Mouse (Mus musculus): ENCODE data around the gene Dbp. TPM values are rescaled to one million over a fixed set of nuclear protein-coding genes. Genes with fewer than 3 reads are reported as not detected.

Dbp gene
- polyA plus RNA-seq, 1 experiment from 2014 or later = 4.1 TPM

GRCm38 (mm10) chr7:45715741-45716459, 11.0 kb downstream of the Dbp start:
- ATAC-seq (ENCODE audit: low FRiP score, low read depth) = no peak
- H3K9me3 ChIP-seq = no peaks in the 10 kb centered on the region
- peaks cover 48% of the 10 kb centered on the region for H3K4me1 ChIP-seq (replicated peaks)
- peak overlapping the region; percentile 81 for H3K4me2 ChIP-seq
- peak overlapping the region; percentile 8 for H3K9ac ChIP-seq
- no peaks in the 10 kb centered on the region for H3K27me3 ChIP-seq
- H3K36me3 ChIP-seq = peaks cover 32% of the 10 kb centered on the region
- 85% methylated on average over 19 of the region's 19 CpGs for WGBS
- H3K27ac ChIP-seq (replicated peaks) = peak overlapping the region; percentile 58
- H3K4me3 ChIP-seq = peak overlapping the region; percentile 58

GRCm38 (mm10) chr7:45716460-45716857, 11.6 kb downstream of the Dbp start:
- WGBS = 87% methylated on average over 3 of the region's 3 CpGs
- H3K4me2 ChIP-seq = peak overlapping the region; percentile 81
- H3K9me3 ChIP-seq = no peaks in the 10 kb centered on the region
- H3K27me3 ChIP-seq = no peaks in the 10 kb centered on the region
- peak overlapping the region; percentile 90 for H3K4me3 ChIP-seq
- H3K9ac ChIP-seq = no peak overlapping the region
- H3K4me1 ChIP-seq (replicated peaks) = peaks cover 48% of the 10 kb centered on the region
- peaks cover 32% of the 10 kb centered on the region for H3K36me3 ChIP-seq
- ATAC-seq (ENCODE audit: low FRiP score, low read depth) = no peak
- H3K27ac ChIP-seq (replicated peaks) = no peak overlapping the region

GRCm38 (mm10) chr7:45716952-45717917, 12.3 kb downstream of the Dbp start:
- peak; percentile 19 for ATAC-seq (ENCODE audit: low FRiP score, low read depth)
- H3K4me1 ChIP-seq (replicated peaks) = peaks cover 48% of the 10 kb centered on the region
- H3K27me3 ChIP-seq = no peaks in the 10 kb centered on the region
- peak overlapping the region; percentile 81 for H3K4me2 ChIP-seq
- H3K27ac ChIP-seq (replicated peaks) = peak overlapping the region; percentile 92
- H3K9me3 ChIP-seq = no peaks in the 10 kb centered on the region
- 12% methylated on average over 31 of the region's 31 CpGs for WGBS
- H3K9ac ChIP-seq = peak overlapping the region; percentile 92
- H3K36me3 ChIP-seq = peaks cover 27% of the 10 kb centered on the region
- peak overlapping the region; percentile 90 for H3K4me3 ChIP-seq

- H3K4me1 ChIP-seq (replicated peaks) = peaks cover 48% of the 10 kb centered on the region
- H3K4me3 ChIP-seq = peak within 1 kb of the TSS; percentile 90
- peak within 1 kb of the TSS; percentile 81 for H3K4me2 ChIP-seq
- H3K9ac ChIP-seq = peak within 1 kb of the TSS; percentile 92
- H3K27me3 ChIP-seq = no peaks in the 10 kb centered on the region
- H3K36me3 ChIP-seq = peaks cover 20% of the 10 kb centered on the region
- ATAC-seq (ENCODE audit: low FRiP score, low read depth) = peak; percentile 77
- H3K9me3 ChIP-seq = no peaks in the 10 kb centered on the region
- under 1% methylated on average over 41 of the region's 41 CpGs for WGBS
- H3K27ac ChIP-seq (replicated peaks) = peak within 1 kb of the TSS; percentile 92
Observed at GRCm38 (mm10) chr7:45717918-45718297, 13.0 kb downstream of the Dbp start, which contains the start of gene Sphk2. TSS of gene Sphk2 (minus strand) at chr7:45718002.

- peaks cover 48% of the 10 kb centered on the region for H3K4me1 ChIP-seq (replicated peaks)
Observed at GRCm38 (mm10) chr7:45718331-45718730, 13.4 kb downstream of the Dbp start.

GRCm38 (mm10) chr7:45719180-45719579, 14.3 kb downstream of the Dbp start:
- Histone ChIP-seq H3K4me2 (peak overlapping the region; percentile 81), H3K4me1 (replicated peaks) (peaks cover 40% of the 10 kb centered on the region), H3K4me3 (peak overlapping the region; percentile 90), H3K9ac (peak overlapping the region; percentile 88), H3K9me3 (no peaks in the 10 kb centered on the region), H3K27me3 (no peaks in the 10 kb centered on the region), H3K36me3 (peaks cover 22% of the 10 kb centered on the region), H3K27ac (replicated peaks) (no peak overlapping the region)
- WGBS = 84% methylated on average over 10 of the region's 10 CpGs
- no peak for ATAC-seq (ENCODE audit: low FRiP score, low read depth)

More at GRCm38 (mm10) chr7:45718331-45718730, 13.4 kb downstream of the Dbp start:
- Histone ChIP-seq H3K9ac (peak overlapping the region; percentile 88), H3K27ac (replicated peaks) (peak overlapping the region; percentile 92), H3K9me3 (no peaks in the 10 kb centered on the region), H3K4me2 (peak overlapping the region; percentile 81), H3K36me3 (peaks cover 16% of the 10 kb centered on the region), H3K4me3 (peak overlapping the region; percentile 90), H3K27me3 (no peaks in the 10 kb centered on the region)
- WGBS = 0% methylated on average over 20 of the region's 20 CpGs
- no peak for ATAC-seq (ENCODE audit: low FRiP score, low read depth)

GRCm38 (mm10) chr7:45719738-45720412, 15.0 kb downstream of the Dbp start:
- no peak overlapping the region for H3K27ac ChIP-seq (replicated peaks)
- WGBS = 91% methylated on average over 16 of the region's 16 CpGs
- H3K36me3 ChIP-seq = peaks cover 24% of the 10 kb centered on the region
- H3K9ac ChIP-seq = no peak overlapping the region
- no peak overlapping the region for H3K4me3 ChIP-seq
- ATAC-seq (ENCODE audit: low FRiP score, low read depth) = no peak
- no peaks in the 10 kb centered on the region for H3K9me3 ChIP-seq
- no peaks in the 10 kb centered on the region for H3K27me3 ChIP-seq
- 0 out of 2 replicates have a peak overlapping the region, but pooled peaks have one; percentile 81 for H3K4me2 ChIP-seq
- peaks cover 34% of the 10 kb centered on the region for H3K4me1 ChIP-seq (replicated peaks)

GRCm38 (mm10) chr7:45720413-45721233, 15.7 kb downstream of the Dbp start, which contains the start of gene Fam83e:
TSS of gene Fam83e (plus strand) at chr7:45721212.
- Histone ChIP-seq H3K4me3 (no peak within 1 kb of the TSS), H3K9me3 (no peaks in the 10 kb centered on the region), H3K4me2 (no peak within 1 kb of the TSS), H3K4me1 (replicated peaks) (peaks cover 30% of the 10 kb centered on the region), H3K36me3 (peaks cover 26% of the 10 kb centered on the region), H3K27ac (replicated peaks) (no peak within 1 kb of the TSS), H3K27me3 (no peaks in the 10 kb centered on the region), H3K9ac (no peak within 1 kb of the TSS)
- ATAC-seq (ENCODE audit: low FRiP score, low read depth) = no peak
- 83% methylated on average over 14 of the region's 14 CpGs for WGBS

- H3K27me3 ChIP-seq = no peaks in the 10 kb centered on the region
- H3K4me3 ChIP-seq = no peak overlapping the region
- H3K4me2 ChIP-seq = no peak overlapping the region
- H3K9me3 ChIP-seq = no peaks in the 10 kb centered on the region
- H3K9ac ChIP-seq = no peak overlapping the region
- peaks cover 24% of the 10 kb centered on the region for H3K4me1 ChIP-seq (replicated peaks)
- no peak for ATAC-seq (ENCODE audit: low FRiP score, low read depth)
- H3K27ac ChIP-seq (replicated peaks) = no peak overlapping the region
- peaks cover 26% of the 10 kb centered on the region for H3K36me3 ChIP-seq
- 82% methylated on average over 7 of the region's 7 CpGs for WGBS
Observed at GRCm38 (mm10) chr7:45721234-45721571, 16.3 kb downstream of the Dbp start.

- no peak overlapping the region for H3K4me2 ChIP-seq
- no peak for ATAC-seq (ENCODE audit: low FRiP score, low read depth)
- no peak overlapping the region for H3K4me3 ChIP-seq
- H3K27ac ChIP-seq (replicated peaks) = no peak overlapping the region
- no peaks in the 10 kb centered on the region for H3K9me3 ChIP-seq
- peaks cover 18% of the 10 kb centered on the region for H3K4me1 ChIP-seq (replicated peaks)
- no peak overlapping the region for H3K9ac ChIP-seq
- H3K36me3 ChIP-seq = peaks cover 32% of the 10 kb centered on the region
- no peaks in the 10 kb centered on the region for H3K27me3 ChIP-seq
- WGBS = 53% methylated on average over 13 of the region's 13 CpGs
Observed at GRCm38 (mm10) chr7:45721642-45722347, 16.9 kb downstream of the Dbp start.
